Mouse (Mus musculus) intestine, postnatal 0 days (tissue): Measurements from ENCODE around the gene Gm1043. TPM values are rescaled to one million over a fixed set of nuclear protein-coding genes. Genes with fewer than 3 reads are reported as not detected.

Source experiments
- ATAC-seq: fragments of 200-750 bp; cut with Nextera tagmentation; 2 replicates; pipeline ENCODE4 v1.8.0; 2017; ENCODE audit warnings: mild to moderate bottlenecking, moderate TSS enrichment, moderate library complexity
- H3K27ac ChIP-seq: fragments of 300-500 bp; sonication (generic); 2 replicates; pipeline ENCODE4 v1.5.1; 2014; ENCODE audit warnings: mild to moderate bottlenecking, low read depth, low read length, moderate library complexity
- H3K27me3 ChIP-seq: fragments of 300-500 bp; sonication (generic); replicated peaks from 2 replicates; pipeline ENCODE4 v1.6.1; 2014; ENCODE audit warnings: low read length, mixed read lengths; ENCODE audit not compliant: control insufficient read depth, insufficient read depth
- H3K36me3 ChIP-seq: fragments of 300-500 bp; sonication (generic); 2 replicates; pipeline ENCODE4 v1.6.1; 2014; ENCODE audit warnings: mild to moderate bottlenecking, moderate library complexity; ENCODE audit not compliant: control insufficient read depth, insufficient read depth
- H3K4me1 ChIP-seq: fragments of 300-500 bp; sonication (generic); replicated peaks from 2 replicates; pipeline ENCODE4 v1.6.1; 2014; ENCODE audit warnings: antibody characterized with exemption, low read length, mixed read lengths; ENCODE audit not compliant: control insufficient read depth, insufficient read depth
- H3K4me2 ChIP-seq: fragments of 300-500 bp; sonication (generic); replicated peaks from 2 replicates; pipeline ENCODE4 v1.6.1; 2014; ENCODE audit warnings: low read depth, mild to moderate bottlenecking, moderate library complexity
- H3K4me3 ChIP-seq: fragments of 300-500 bp; sonication (generic); 2 replicates; pipeline ENCODE4 v1.5.1; 2014; ENCODE audit warnings: low read depth, low read length
- H3K9ac ChIP-seq: fragments of 300-500 bp; sonication (generic); 2 replicates; pipeline ENCODE4 v1.6.1; 2014; ENCODE audit warnings: mild to moderate bottlenecking, low read depth, low read length
- H3K9me3 ChIP-seq: fragments of 300-500 bp; sonication (generic); 2 replicates; pipeline ENCODE4 v1.6.1; 2016; ENCODE audit warnings: mixed run types; ENCODE audit not compliant: control insufficient read depth
- CTCF ChIP-seq: sonication (generic); IDR thresholded peaks from 2 replicates; pipeline ENCODE4 v1.5.1; 2016; ENCODE audit warnings: low read depth, mild to moderate bottlenecking, control low read depth, antibody characterized with exemption, moderate library complexity
- WGBS: fragments of 180-500 bp; shearing (Covaris S2); extraction: QIAGEN DNeasy Blood & Tissue Kit; methylation state at CpG from one replicate; pipeline ENCODE4 v1.1.7; 2014; 5-methylcytosine and 5-hydroxymethylcytosine counted together
- polyA plus RNA-seq: library from polyadenylated mRNA; unstranded; fragments of >200 nt; fragmentation: Nextera tagmentation; extraction: Ambion mirVana; gene quantifications from 2 replicates; pipeline ENCODE4 v1.2.1, GENCODE M21; 2015

Gene Gm1043
- polyA plus RNA-seq, 1 experiment from 2014 or later, result 0.03 TPM

DNA sequence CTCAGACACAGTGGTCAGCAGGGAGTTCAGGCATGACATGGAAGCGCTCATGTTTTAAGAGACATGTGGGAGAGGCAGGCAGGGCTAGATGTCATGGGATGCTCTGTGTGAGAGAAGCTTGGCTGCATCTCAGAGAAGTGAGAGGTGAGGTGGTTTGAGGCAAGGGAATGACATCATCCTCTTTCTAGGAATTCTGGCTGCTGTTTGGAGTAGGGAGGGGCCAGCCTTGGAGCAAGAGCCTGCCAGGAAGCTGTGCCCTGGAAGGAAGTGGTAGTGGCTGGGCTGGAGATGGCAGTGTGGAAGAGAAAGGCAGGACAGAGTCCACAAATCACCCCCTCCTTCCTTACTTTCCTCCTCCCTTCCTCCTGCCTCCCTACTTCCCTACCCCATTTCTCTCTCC, 140.5 kb downstream of the Gm1043 start:
- no peak for ATAC-seq
- no peak for TF ChIP-seq CTCF
- H3K9ac ChIP-seq, result no peak overlapping the region
- no peaks in the 10 kb centered on the region for H3K9me3 ChIP-seq
- H3K4me2 ChIP-seq, result no peak overlapping the region
- H3K4me3 ChIP-seq, result no peak overlapping the region
- H3K36me3 ChIP-seq, result no peaks in the 10 kb centered on the region
- H3K27ac ChIP-seq, result no peak overlapping the region
- H3K27me3 ChIP-seq, result no peaks in the 10 kb centered on the region
- WGBS, result 88% methylated on average over 1 of the region's 1 CpGs
- no peaks in the 10 kb centered on the region for H3K4me1 ChIP-seq

DNA sequence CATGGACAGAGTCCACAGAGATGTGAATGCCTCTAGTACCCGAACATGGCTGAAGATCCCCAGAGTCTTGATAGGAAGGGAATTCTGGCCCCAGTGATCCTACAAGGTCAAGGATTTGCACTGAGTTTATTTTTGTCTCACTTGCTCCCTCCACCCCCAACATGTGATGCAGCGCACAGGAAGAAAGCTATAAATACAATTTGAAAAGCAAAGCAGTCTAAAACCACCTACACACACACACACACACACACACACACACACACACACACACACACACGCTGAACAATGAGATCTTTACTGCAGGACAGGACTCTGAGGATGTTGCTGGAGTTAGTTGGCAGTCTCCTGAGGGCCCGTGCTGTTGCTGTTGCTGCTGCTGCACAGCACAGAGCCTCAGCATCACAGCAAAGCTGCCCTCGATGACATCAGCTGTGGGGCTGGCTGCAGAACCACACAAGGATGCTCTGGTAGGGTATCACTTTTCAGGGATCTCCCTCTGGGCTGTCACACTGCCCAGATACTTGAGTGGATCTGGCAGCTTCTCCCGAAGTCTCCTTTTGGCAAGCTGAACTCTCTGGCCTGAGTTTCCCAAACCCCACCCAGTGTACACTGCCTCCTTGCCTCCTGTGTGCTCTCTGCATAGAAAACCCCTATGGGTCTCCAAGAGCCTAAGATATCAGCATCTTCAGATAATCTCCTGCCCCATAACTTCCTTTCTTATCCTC, 142.9 kb downstream of the Gm1043 start:
- no peak for TF ChIP-seq CTCF
- H3K4me3 ChIP-seq, result no peak overlapping the region
- H3K27me3 ChIP-seq, result no peaks in the 10 kb centered on the region
- H3K9ac ChIP-seq, result no peak overlapping the region
- H3K4me1 ChIP-seq, result no peaks in the 10 kb centered on the region
- WGBS, result 48% methylated on average over 6 of the region's 6 CpGs
- no peaks in the 10 kb centered on the region for H3K9me3 ChIP-seq
- no peaks in the 10 kb centered on the region for H3K36me3 ChIP-seq
- no peak overlapping the region for H3K4me2 ChIP-seq
- no peak overlapping the region for H3K27ac ChIP-seq
- ATAC-seq, result no peak

DNA sequence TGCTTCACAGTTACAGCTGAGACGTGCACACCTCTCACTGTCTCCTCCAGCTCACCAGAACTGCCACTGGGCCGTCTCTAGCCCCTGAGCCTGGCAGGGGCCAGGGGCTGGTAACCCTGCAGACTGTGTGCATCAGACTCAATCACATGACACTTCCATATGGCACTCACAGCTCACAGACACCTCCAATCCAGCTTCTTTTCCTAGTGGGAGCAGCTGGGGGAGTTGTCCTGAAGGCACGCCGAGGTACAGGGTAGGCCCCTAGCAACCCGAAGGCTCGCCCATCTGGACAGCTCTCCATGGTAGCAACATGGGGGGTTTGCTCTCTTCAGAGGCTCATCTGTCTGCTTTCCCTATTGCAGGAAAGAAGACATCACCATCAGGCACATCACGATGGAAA, 143.7 kb downstream of the Gm1043 start:
- 74% methylated on average over 7 of the region's 7 CpGs for WGBS

DNA sequence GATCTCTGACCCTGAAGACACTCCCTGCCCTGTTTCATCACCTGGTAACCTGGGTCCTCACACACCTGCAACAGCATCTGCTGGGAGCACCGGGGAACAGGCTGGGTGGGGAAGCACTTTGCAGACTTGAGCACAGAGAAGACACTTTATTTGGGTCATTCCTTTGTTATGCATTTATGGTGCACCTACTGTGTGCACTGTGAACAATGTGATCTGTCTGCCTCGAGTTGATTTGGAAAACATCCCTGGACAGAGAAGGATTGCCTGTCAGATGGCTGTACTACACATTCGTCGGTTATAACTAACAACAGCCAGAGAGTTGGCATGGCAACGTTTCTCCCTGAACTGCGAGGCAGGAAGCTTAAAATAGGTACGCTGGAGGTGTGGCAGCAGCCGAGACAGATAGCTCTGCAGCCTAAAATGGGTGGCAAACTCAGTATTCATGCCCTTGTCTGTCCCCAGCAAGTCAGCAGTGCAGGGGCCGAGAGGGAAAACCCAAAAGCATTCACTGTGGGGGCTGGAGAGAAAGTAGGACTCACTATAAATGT, 147.9 kb downstream of the Gm1043 start:
- no peak for TF ChIP-seq CTCF
- no peak overlapping the region for H3K4me3 ChIP-seq
- no peaks in the 10 kb centered on the region for H3K9me3 ChIP-seq
- H3K27ac ChIP-seq, result no peak overlapping the region
- no peaks in the 10 kb centered on the region for H3K4me1 ChIP-seq
- H3K9ac ChIP-seq, result no peak overlapping the region
- H3K36me3 ChIP-seq, result no peaks in the 10 kb centered on the region
- no peak overlapping the region for H3K4me2 ChIP-seq
- H3K27me3 ChIP-seq, result no peaks in the 10 kb centered on the region
- 37% methylated on average over 9 of the region's 9 CpGs for WGBS
- no peak for ATAC-seq

More for the DNA sequence above, 143.7 kb downstream of the Gm1043 start:
- Histone ChIP-seq H3K4me3 (no peak overlapping the region), H3K27me3 (no peaks in the 10 kb centered on the region), H3K36me3 (no peaks in the 10 kb centered on the region), H3K9me3 (no peaks in the 10 kb centered on the region), H3K9ac (no peak overlapping the region), H3K27ac (no peak overlapping the region), H3K4me1 (no peaks in the 10 kb centered on the region), H3K4me2 (no peak overlapping the region)
- ATAC-seq, result no peak
- no peak for TF ChIP-seq CTCF

DNA sequence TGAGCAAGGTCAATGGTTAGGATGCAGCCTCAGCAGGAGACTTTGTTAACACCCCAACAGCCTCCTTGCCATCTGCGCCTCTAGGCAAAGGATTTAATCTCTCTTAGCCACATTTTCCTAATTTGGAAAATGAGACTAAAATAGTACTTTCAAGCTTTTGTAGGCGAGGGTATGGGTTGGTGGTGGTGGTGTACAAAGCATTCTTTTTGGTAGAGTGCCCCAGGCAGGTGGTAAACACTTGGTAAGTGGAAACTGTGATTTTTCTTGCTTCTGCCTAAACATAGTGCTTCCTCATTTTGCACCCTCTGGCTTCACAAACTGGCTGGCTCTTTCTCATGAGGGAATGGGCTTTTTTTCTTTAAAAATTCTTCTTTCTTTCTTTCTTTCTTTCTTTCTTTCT, 153.5 kb downstream of the Gm1043 start:
- no peak for ATAC-seq
- H3K27ac ChIP-seq, result no peak overlapping the region
- H3K4me2 ChIP-seq, result no peak overlapping the region
- TF ChIP-seq CTCF, result no peak
- WGBS, result 28% methylated on average over 2 of the region's 2 CpGs
- H3K4me3 ChIP-seq, result no peak overlapping the region
- H3K36me3 ChIP-seq, result no peaks in the 10 kb centered on the region
- no peaks in the 10 kb centered on the region for H3K9me3 ChIP-seq
- H3K4me1 ChIP-seq, result 0 out of 2 replicates have a peak, but pooled peaks cover 3% of the 10 kb centered on the region
- peaks cover 37% of the 10 kb centered on the region for H3K27me3 ChIP-seq
- H3K9ac ChIP-seq, result no peak overlapping the region

DNA sequence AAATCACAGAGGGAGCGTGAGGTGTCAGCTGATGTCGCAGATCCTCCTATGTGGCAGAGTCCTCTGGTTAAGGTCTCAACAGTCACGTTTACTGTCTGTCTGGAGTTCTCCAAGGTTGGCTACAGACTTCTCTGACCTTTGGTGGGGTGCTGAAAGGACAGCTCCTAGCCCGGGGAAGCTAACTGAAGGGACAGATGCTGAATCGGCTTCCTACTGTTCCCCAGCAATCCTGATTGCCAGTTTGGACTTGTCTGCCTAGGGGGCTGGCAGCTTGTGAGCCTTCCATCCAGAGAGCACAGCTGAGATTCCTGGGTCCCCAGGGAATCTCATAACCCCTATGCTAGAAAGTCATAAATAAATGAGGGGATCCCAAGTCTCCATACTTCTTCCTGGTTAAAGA, 155.4 kb downstream of the Gm1043 start:
- H3K9ac ChIP-seq, result no peak overlapping the region
- WGBS, result 2% methylated on average over 5 of the region's 5 CpGs
- H3K27ac ChIP-seq, result no peak overlapping the region
- H3K4me1 ChIP-seq, result 0 out of 2 replicates have a peak, but pooled peaks cover 3% of the 10 kb centered on the region
- H3K4me2 ChIP-seq, result no peak overlapping the region
- ATAC-seq, result no peak
- no peak overlapping the region for H3K4me3 ChIP-seq
- no peaks in the 10 kb centered on the region for H3K36me3 ChIP-seq
- no peaks in the 10 kb centered on the region for H3K9me3 ChIP-seq
- TF ChIP-seq CTCF, result no peak
- peaks cover 56% of the 10 kb centered on the region for H3K27me3 ChIP-seq
